Mouse (Mus musculus): ENCODE results near the gene Bace1.

The Bace1 gene

DNA sequence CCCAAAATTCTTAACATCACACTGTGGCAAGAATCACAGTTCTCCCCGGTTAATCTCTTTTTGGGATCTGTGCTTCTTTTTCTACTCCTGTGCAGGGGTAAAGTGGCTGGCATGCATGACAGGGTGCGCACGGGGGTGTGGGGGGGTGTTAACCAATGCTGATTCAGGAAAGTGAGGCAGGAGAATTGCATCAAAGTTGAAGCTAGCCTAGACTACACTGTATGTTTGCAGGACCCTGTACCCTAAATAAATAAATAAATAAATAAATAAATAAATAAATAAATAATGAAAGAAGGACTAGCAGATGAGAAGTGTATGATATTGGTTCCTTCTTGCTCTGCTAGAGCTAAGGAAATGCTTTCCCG, 329 bp upstream of the Bace1 start:
- no peak for DNase-seq (ENCODE audit: low read depth)

DNA sequence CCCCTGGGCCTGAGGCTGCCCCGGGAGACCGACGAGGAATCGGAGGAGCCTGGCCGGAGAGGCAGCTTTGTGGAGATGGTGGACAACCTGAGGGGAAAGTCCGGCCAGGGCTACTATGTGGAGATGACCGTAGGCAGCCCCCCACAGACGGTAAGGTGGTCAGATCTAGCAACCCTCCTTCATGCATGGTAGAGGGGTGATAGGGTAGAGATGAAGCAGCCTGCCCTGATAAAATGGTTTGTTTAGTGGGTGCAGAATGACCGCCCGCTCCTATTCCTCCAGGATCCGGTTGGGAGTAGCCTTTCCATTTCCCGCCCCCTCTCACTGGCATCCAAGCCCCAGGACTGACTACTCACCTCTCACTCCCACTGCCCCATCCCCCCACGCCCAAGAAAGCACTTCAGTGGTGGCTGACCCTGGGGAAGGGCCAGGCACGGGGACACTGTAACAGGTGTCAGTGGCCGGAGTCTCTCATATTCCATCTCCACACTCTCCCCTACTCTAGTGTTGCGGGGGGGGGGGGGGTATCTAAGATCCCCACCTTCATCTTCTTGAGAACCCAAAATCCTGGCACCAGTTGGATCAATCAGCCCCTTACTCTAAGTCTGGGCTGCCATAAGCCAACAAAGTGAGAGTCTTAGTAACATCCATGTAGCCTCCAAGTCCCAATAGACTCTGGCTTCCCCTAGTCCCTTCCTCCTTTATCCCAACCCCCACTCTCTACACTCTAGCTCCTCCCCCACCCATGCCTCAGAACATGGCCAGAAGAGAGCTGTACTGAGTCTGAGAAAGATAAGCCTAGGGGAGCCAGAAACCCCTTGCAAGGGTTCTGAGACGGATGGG, 980 bp downstream of the Bace1 start:
- peak; percentile 48 for DNase-seq (ENCODE audit: low read depth)

DNA sequence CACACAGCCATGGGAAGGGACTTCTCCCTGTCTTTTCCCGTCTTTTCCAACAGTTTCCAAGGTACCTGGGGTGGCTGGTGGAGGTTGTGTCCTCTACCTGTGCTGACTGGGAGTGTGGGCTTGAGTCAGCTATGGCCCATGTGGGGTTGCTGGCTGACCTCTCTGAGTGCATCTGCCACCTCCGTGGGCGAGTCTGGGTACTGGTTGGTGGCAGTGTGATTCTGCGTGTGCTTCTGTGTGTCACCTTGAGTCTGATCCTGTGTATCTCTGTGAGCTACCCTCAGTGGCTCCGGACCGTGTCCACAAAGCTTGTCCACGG, 1.6 kb downstream of the Bace1 start:
- DNase-seq (ENCODE audit: low read depth): no peak

DNA sequence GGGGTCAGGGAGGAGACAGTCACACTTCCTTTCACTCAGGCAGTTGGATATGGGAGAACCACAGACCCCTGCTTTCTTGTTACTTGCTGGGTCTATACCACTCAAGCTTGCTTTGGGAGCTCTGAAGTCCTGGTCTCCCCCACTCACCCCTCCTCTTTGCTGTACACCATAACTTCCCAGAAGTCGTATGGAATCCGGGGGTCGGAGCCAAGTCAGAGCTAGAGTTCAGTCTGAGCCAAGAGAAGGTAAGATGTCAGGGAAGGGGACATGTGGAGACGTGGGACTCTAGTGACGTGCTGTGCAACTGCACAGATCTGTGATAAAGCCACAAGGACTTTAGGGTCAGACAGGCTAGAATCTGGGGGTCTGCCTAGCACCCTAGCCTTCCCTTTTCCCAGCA, 2.0 kb downstream of the Bace1 start:
- peak; percentile 27 for DNase-seq (ENCODE audit: low read depth)

DNA sequence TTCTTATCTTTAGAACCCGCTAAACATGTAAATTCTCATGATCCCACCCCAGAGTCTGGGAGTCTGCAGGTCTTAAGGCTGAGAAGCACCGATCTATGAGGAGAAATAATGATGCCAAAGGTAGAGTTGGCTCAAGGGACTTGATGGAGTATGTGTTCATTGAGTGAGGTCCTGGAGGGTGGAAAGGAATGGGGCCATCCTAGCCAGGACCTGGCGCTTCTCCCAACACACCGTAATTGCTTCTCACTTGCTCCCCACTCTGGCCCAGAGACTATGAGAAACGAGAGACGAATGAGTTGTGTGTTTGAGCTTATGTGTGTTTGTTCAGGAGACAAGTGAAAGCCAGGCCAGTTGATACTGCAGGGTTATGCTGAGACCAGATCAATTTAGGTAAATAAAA, 3.1 kb downstream of the Bace1 start:
- no peak for DNase-seq (ENCODE audit: low read depth)

DNA sequence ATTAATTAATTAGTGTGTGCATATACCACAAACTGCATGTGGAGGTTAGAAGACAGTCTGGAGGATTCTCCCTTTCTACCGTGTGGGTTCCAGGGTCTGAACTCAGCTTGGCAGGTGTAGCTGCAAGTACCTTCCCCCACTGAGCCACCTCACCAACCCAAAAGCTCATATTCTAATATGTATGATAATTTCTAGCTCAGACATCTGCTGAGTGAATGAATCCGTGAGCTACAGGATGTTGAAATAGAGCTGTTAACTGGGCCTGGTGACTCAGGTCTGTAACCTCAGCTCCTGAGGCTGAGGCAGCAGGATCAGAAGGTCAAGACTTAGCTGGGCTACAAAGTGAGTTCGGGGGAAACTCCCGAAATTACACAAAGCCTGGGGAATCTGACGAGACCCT, 4.6 kb downstream of the Bace1 start:
- DNase-seq (ENCODE audit: low read depth): no peak

DNA sequence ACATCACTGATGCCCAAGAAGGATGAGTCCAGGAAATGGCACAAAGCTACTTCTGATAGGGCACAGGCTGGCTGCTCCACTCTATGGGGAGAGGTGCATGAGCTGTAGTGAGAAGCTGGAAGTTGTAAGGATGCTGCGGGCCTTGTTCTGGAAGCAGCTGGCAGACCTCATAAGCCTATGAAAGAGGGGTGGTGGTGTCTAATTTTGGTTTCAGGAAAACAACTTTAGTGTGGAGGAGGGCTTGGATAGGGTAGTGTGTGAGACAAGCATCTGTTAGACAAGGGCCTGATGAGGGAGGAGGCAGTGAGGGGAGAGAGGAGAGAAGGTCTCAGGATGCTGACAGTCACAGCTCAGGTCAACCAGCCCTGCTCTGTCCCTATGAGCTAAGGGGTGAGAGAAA, 5.4 kb downstream of the Bace1 start:
- no peak for DNase-seq (ENCODE audit: low read depth)

DNA sequence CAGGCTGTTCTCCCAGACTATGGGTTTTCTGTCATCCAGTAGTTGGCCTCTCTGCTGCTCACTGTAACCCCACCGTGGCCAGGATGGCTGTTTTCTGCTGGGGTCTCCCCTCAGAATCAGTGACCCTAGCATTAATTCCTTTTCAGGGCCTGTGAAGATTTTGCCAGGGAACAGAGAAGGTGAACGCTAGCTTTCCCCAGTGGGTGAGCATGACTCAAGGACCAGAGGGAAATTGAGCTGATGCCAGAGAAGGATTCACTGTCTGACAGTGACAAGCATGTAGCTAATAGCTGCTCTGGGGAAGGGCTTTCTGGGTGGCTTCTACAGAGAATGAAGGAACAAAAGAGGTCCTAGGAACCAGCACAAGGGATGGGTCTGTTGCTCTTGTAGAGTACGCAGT, 7.2 kb downstream of the Bace1 start:
- DNase-seq (ENCODE audit: low read depth): peak; percentile 65

DNA sequence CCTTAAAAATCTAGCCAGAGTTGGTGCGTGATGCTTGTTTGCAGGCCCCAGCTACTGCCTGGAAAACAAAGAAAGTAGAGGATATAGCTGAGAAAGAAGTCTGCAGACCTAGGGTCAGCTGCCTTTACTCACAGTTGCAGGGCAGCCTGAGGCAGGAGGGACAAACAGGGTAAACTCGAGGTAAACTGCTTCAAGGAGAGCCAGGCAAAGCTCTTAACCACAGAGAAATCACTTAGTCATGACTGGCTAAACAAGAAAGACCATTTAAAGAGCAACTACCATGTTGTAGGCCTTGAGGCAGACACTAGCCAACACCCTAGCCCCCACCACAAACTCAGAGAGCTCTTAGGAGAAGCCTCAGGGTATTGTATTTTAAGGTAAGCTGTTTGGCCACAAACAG, 7.8 kb downstream of the Bace1 start:
- peak; percentile 40 for DNase-seq (ENCODE audit: low read depth)

DNA sequence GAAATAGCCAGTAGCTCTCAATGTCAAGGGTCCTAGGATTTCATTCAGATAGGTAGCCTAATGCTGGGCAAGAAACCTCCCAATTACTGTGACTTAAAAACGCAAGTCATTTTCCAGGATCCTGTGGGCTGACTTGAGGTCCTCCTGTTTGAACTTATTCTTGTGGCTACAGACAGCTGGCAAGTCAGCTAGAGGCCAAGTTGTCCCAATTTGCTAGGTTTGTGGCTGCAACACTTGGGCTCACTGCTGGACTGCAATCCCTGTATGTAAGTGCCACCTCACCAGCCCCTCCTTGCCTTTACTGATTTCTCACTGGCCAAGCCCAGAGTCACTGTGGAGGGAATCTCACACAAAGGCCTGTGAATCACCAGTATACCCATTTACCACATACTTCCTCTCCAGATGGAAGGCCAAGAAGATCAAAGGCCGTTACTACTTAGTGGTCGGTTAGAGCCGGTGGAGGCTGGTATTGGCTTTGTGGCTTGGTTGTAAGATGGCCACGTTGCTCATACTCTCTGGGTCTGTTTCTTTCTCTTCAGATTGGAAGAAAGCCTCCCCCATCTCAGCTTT, 8.6 kb downstream of the Bace1 start:
- peak; percentile 44 for DNase-seq (ENCODE audit: low read depth)

DNA sequence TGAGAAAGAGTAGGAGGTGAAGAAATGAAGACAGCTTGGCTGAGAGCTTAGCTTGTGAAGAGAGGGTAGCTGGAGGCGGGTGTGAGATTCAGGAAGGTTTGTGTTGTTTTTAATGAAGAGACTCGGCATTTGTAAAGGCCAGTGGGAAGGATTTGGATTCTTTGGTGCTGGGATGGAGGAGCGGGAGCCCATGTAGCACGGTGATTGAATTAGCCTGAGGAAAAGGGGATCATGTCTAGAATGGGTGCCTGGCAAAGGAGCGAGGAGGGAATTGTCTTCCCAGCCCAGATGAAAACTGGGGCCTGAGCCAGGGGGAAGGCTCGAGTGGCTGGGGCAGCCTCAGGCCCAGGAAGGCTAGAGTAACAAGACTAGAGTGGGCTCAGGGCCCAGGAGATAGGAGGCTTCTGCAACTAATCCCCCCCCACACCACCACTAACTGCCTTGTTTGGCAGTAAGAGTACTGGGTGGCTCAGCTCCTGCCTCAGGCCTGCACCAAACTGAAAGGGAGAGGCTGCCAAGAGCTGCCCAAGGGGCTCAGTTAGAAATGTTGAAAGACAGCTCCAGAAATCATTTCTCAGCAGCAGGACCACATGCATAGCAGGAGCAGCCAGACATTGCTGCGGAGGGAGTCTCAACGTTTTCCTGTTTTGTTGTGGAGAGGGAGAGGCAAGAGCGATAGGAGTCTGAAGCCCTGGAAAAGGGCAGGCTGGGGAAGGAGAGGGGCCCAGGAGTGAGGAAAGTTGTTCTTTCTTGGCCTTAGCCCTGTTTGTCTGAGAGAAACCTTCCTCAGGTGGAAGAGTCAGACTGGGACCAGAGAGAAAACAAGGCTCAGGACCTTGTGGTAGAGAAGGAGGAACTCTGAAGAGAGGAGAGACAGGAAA, 11.4 kb downstream of the Bace1 start:
- DNase-seq (ENCODE audit: low read depth): peak; percentile 88

DNA sequence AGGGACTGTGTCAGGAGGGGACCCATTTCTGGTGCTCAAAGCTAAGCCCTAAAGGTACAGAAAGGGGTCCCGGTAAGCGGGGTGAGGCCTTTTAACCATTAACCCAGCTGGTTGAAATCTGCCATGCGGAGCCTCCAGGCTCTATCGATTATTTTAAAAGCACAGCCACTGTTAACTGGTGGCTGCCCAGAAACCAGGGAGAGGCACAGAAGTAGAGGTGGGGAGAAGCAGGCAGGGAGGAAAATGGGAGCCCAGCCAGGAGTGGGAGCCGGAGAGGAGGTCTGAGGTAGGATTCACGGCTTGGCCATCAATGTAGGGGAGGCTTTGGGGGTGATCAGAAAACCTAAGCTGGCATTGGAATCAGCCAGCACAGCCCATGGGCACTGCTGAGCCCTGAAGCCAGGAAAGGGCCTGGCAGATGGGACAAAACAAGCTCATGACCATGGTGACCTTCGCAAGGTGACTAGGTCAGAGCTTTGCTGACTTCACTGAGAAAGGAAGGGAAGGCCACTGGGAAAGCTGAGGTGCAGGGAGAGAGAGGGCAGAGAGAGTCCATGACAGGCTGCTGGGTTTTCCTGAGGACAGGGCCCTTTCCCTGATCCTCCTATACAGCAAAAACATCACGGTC, 12.3 kb downstream of the Bace1 start:
- no peak for DNase-seq (ENCODE audit: low read depth)

DNA sequence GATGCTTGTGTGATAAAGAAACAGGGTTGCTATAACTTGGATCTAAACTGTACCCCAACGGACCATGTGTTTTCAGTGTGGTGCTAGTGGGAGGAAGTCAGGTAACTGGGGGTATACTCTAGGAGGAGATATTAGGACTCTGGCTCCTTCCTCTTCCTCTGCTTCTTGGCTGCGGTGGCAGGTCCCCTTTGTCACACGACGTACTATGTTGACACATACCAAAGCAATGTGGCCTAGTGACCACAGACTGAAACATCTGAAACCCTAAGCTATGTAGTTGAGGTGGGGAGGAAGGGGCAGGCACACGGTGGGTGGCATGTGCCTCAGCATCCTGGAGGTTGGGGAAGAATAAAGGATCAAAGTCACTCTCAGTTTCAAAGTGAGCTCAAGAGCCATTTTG, 12.9 kb downstream of the Bace1 start:
- DNase-seq (ENCODE audit: low read depth): no peak

DNA sequence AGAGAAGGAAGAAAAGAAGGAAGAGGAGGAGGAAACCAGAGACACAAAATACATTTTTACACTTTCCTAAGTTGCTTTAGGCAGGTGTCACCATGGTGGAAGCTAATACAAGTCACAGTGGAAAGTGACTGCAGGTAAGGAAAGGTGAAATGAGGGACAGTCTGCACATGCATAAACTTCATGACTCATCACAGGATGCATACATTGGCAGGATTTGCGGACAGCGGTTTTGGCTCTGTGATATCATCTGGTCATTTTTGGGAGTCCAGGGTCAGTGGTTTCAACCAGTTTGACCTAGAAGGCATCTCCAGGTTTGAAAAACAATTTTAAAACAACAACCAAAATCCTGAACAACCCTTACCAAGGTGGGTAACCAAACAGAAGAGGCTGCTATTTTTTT, 13.4 kb downstream of the Bace1 start:
- DNase-seq (ENCODE audit: low read depth): no peak

DNA sequence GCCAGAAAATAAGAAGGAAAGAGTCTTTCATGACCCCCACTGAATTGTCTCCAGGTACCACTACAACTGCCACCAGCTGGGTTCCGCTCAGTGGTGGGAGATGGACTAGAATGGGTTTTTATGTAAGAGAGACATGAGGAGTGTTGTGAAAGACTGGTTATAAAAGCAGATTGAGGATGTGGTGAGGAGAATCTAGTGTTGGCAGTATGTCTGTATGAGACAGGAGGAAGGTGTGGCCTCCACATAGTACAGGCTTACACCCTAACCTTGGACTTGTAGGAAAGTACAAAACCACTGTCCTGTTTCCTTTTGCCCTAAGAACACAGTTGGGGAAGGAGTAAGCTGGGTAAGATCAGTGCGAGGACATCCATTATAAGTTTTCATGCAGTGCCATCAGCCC, 15.3 kb downstream of the Bace1 start:
- DNase-seq (ENCODE audit: low read depth): no peak

DNA sequence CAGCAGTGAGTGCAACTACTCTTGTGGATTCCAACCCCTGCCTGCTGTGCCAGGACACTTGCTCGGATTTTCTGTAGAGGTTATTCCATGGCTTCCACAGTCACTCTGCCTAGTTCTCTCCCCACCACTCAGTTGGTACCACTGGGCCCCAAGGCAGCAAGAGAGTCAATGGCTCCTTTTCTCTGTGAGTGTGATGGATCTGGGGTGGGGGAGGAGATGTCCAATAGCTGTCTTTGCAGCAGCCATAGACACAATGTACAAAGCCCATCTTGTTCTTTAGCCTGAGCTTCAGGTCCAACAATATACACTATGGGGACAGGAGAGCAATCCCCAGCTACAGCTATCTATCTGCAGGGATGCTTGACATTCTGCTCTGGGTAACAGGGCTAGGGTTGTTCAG, 15.8 kb downstream of the Bace1 start:
- no peak for DNase-seq (ENCODE audit: low read depth)

DNA sequence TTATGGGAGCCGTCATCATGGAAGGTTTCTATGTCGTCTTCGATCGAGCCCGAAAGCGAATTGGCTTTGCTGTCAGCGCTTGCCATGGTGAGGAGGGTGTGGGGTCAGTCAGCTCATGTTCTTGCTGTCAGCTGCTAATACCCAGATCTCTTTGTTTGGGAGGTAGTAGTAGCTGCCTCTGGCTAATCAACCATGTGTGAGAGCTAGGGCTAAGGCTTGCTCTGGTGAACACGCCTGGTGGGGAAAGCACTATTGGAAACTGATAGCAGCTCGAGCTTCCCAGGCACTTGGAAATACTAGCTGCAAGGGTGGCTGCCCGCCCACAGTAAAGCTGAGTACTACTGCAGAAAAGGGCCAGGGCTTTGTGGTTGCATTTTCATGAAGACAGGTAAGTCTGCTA, 21.0 kb downstream of the Bace1 start:
- no peak for DNase-seq (ENCODE audit: low read depth)

DNA sequence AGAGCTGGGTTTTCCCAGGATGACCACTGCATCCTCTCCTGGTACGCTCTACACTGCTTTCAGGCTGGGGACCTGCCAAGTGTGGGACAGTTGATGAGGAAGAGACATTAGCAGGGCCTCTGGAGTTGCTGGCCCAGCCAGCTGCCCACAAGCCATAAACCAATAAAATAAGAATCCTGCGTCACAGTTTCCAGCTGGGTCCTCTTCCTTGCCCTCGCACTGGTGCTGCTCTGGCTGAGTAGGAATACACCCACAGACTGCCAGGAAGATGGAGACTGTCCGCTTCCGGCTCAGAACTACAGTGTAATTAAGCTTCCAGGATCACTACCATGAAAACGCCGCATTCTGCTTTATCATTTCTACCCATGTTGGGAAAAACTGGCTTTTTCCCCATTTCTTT, 23.4 kb downstream of the Bace1 start:
- DNase-seq (ENCODE audit: low read depth): no peak

DNA sequence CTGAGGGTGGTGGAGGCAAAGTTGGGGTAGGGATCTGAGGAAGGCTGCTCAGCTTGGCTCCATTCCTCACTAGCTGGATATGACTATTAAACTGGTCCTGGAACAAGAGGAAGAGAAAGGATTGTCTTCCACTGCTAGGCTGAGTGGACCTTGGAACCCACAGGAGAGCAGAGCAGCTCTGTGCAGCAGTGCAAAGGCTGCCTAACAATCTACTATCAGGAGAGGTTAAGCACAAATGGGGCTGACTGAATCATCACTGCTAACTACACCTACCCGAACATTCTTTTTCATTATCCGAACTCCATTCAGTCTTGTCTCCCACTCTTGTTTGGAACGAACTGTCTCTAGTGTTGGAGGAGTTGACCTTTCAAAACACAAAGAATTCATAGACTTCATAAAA, 30.8 kb downstream of the Bace1 start:
- no peak for DNase-seq (ENCODE audit: low read depth)

DNA sequence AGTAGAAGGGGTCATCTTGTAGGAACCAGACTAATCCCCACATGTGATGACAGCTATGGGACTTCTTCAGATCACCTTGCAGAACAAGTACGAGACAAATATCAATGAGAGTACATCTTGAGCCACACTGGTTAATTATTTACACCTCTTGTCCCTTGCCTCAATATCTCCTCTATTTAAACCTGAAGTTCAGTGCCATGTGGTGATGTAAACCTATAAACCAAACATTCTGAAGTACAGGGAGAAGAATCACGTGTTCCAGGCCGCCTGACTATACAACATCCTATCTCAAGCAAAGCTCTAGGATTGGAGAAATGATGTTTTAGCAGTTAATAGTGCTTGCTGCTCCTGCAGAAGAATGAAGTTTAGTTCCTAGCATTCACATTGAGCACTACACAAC, 31.9 kb downstream of the Bace1 start:
- no peak for DNase-seq (ENCODE audit: low read depth)

DNA sequence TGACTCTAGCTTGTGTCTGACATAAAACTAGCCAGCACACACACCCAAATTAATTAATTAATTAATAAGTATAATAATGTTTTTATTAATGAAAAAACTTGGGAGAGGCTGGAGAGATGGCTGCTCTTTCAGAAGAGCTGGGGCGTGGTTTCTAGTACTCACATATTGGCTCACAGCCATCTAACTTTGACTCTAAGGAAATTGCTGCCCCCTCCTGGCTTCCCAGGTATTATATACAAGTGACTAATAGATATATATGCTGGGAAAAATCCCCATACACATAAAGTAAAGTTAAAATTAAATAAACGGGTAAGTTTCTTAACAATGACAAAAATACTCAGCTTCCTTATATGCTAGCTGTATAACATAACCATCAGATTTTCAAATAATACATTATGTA, 39.5 kb downstream of the Bace1 start:
- peak; percentile 77 for DNase-seq (ENCODE audit: low read depth)

DNA sequence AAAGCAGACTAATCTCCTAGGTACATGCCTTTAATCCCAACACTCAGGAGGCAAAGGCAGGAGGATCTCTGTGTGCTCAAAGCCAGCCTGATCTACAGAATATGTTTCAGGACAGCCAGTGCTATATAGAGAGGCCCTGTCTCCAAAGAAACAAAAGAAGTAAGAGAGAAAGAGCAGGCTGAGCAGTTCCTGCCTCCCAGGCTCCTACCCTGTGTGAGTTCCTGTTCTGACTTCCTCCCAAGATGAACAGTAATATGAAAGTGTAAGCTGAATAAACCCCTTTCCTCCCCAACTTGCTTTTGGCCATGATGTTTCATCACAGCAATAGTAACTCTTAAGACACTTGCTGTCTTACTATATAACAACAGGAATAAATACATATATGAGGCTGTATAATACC, 55.3 kb downstream of the Bace1 start:
- DNase-seq (ENCODE audit: low read depth): no peak

DNA sequence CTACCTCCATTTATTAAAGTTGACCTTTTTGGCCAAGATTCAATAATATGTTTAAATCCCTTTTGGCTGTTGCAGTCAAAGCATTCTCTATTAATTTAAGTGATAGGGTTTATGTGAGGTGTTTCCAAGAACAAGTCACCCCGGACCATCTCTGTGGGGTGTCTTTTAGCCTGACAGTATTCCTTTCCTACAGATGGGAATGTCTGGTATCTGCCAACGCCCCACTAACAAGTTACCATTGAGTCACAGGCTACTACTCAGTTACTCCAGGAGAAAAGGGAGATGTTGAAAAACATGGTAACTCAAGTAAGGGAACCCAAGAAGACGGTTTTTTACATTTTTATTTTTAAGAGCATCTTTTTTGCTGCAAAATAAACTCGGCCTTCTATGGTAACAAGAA, 66.8 kb downstream of the Bace1 start:
- DNase-seq (ENCODE audit: low read depth): no peak
